Mouse (Mus musculus): Measurements from ENCODE around the gene Gm20918. TPM values are rescaled to one million over a fixed set of nuclear protein-coding genes. Genes with fewer than 3 reads are reported as not detected.
"Not testable (repeated sequence)": the region's sequence is repeated elsewhere in the genome, so short reads cannot be mapped to it uniquely, and the experiment has no call there.

The Gm20918 gene
- not detected in 2 replicates for polyA plus RNA-seq (2014; fragmentation: Nextera tagmentation; extraction: Ambion mirVana)

DNA sequence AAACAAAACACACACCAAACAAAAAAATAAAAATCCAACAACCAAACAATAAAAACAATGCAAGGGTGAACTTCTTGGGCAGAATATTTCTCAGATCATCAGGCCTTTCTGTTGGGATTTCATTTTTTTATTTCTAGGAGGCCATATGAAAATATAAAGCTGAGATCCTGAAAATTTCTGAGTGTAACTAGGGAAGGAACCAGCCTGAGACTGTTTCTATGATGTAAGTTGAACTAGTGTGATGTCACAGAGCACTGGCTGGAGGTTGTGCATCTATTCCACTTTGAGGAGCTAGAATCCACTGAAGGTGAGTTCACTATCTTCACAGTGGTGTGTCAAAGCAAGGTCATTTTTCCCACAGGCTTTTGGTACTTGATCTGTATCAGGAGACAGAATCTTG lies at the start of gene Gm20918:
TSS of gene Gm20918 (plus strand) at position 301 of the 400 bp plus-strand sequence.
- H3K9ac ChIP-seq (ENCODE audit: low read depth, low read length); H3K27me3 ChIP-seq (ENCODE audit: control insufficient read depth, insufficient read depth, low read length); H3K4me2 ChIP-seq (replicated peaks; ENCODE audit: low read depth, low read length); H3K9me3 ChIP-seq (ENCODE audit: control insufficient read depth, low read length); H3K4me3 ChIP-seq (ENCODE audit: low read depth, low read length); H3K36me3 ChIP-seq (ENCODE audit: control insufficient read depth, insufficient read depth, low read length); H3K4me1 ChIP-seq (replicated peaks; ENCODE audit: control insufficient read depth, insufficient read depth, low read length); H3K27ac ChIP-seq (ENCODE audit: low read depth, low read length); DNase-seq (ENCODE audit: low spot score); ATAC-seq (ENCODE audit: low FRiP score): not testable (repeated sequence)

Other genes starting within 250 kb of the Gm20918 start
- not detected in 2 replicates for gene Gm21820, start 205.5 kb downstream of the Gm20918 start, polyA plus RNA-seq (2014; fragmentation: Nextera tagmentation; extraction: Ambion mirVana)

Measured in hindbrain, embryonic 11.5 days (tissue).